Mouse (Mus musculus): ENCODE data around the gene Slc35b4. TPM values are rescaled to one million over a fixed set of nuclear protein-coding genes. Genes with fewer than 3 reads are reported as not detected.

Gene Slc35b4
- polyA plus RNA-seq, 1 experiment from 2014 or later: 38.6 TPM

- Histone ChIP-seq H3K9ac (ENCODE audit: low read depth, low read length) (no peak overlapping the region), H3K27ac (ENCODE audit: low read length) (no peak overlapping the region), H3K9me3 (ENCODE audit: control insufficient read depth, low read length) (no peaks in the 10 kb centered on the region), H3K4me2 (ENCODE audit: low read depth, low read length) (no peak overlapping the region), H3K4me3 (ENCODE audit: low read length) (no peak overlapping the region), H3K4me1 (ENCODE audit: control insufficient read depth, insufficient read depth, low read length) (peaks cover 39% of the 10 kb centered on the region), H3K27me3 (replicated peaks; ENCODE audit: control insufficient read depth, insufficient read depth, low read length) (no peaks in the 10 kb centered on the region), H3K36me3 (ENCODE audit: control insufficient read depth, insufficient read depth, low read length) (peaks cover 15% of the 10 kb centered on the region)
- 80% methylated on average over 14 of the region's 14 CpGs for WGBS
- ATAC-seq: no peak
Measured at GRCm38 (mm10) chr6:34156841-34157748, 19.8 kb downstream of the Slc35b4 start.

DNA sequence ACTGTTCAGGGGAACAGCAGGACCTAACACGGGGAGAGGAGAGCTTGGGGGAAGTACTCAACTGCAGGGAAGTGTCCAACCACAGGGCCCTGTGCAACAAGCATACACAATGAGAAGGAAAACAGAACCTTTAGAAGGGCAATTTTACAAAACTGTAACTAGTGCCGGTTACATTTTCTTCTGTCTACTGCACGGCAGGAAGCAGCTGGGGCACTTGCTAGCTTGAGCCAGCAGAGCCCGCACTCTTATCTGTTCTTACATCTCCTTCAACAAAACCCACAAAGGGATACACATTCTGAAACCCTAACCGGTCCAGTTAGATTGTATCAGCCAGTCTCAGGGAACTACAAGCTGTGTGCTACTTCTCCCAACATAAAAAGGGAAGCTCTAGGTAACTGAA, 20.9 kb downstream of the Slc35b4 start:
- no peaks in the 10 kb centered on the region for H3K27me3 ChIP-seq (replicated peaks; ENCODE audit: control insufficient read depth, insufficient read depth, low read length)
- peaks cover 10% of the 10 kb centered on the region for H3K36me3 ChIP-seq (ENCODE audit: control insufficient read depth, insufficient read depth, low read length)
- WGBS: 51% methylated on average over 5 of the region's 5 CpGs
- H3K9me3 ChIP-seq (ENCODE audit: control insufficient read depth, low read length): no peaks in the 10 kb centered on the region
- no peak overlapping the region for H3K4me2 ChIP-seq (ENCODE audit: low read depth, low read length)
- H3K4me3 ChIP-seq (ENCODE audit: low read length): no peak overlapping the region
- peaks cover 39% of the 10 kb centered on the region for H3K4me1 ChIP-seq (ENCODE audit: control insufficient read depth, insufficient read depth, low read length)
- no peak overlapping the region for H3K9ac ChIP-seq (ENCODE audit: low read depth, low read length)
- peak overlapping the region; percentile 50; the same call in 1 of the 2 replicates for H3K27ac ChIP-seq (ENCODE audit: low read length)
- no peak for ATAC-seq

DNA sequence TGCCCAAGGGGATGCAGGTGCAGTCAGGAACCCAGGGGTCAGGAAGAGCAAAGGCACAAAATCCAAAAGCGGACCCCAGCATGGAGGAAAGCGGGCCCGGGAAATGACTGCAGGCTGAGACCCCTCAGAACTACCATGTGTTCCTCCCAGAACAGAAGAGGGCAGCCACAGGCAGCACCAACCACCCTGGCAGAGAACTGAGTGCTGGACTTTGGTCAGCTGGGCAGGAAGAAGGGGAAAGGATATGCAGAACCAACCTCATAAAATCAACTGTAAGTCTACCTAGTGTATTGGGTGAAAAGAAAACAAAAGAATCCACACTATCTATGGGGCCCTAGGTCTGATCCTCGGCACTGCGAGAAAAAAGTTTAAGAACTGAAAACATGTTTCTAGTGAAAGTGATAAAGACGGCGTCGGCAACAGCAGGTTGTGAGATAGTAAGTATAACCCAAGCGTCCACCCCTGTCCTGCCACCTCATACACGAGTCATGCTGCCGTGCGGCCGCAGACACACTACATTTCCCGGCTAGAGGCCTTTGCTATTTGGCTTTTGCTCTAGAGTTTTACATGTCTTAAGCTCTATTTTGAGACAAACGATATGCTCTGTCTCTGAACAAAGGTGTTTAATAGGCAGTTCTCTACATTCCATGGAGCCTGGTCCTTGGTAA, 21.6 kb downstream of the Slc35b4 start:
- H3K4me2 ChIP-seq (ENCODE audit: low read depth, low read length): peak overlapping the region; percentile 2; the same call in 1 of the 2 replicates
- no peaks in the 10 kb centered on the region for H3K27me3 ChIP-seq (replicated peaks; ENCODE audit: control insufficient read depth, insufficient read depth, low read length)
- H3K4me3 ChIP-seq (ENCODE audit: low read length): no peak overlapping the region
- H3K9ac ChIP-seq (ENCODE audit: low read depth, low read length): no peak overlapping the region
- H3K4me1 ChIP-seq (ENCODE audit: control insufficient read depth, insufficient read depth, low read length): peaks cover 39% of the 10 kb centered on the region
- peaks cover 8% of the 10 kb centered on the region for H3K36me3 ChIP-seq (ENCODE audit: control insufficient read depth, insufficient read depth, low read length)
- H3K9me3 ChIP-seq (ENCODE audit: control insufficient read depth, low read length): no peaks in the 10 kb centered on the region
- 72% methylated on average over 15 of the region's 15 CpGs for WGBS
- ATAC-seq: peak; percentile 74
- peak overlapping the region; percentile 50 for H3K27ac ChIP-seq (ENCODE audit: low read length)

DNA sequence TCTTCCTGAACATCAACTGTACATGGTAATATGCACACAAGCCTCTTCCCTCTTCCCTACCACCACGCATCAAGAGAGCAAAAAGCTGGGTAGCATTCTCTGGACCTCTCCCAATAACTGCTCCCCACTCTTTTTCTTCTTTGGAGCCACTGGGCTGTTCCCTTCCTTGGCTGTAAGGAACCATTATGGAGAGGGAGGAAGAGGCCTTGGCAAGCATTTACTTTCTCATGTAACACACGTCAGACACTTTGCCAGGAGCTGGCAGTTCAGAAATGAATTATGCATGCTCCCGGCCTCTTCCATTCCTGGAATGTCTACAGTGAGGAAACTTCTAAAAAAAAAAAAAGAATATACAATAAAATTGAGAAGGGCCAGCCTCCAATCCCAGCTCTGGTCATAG, 22.7 kb downstream of the Slc35b4 start:
- H3K4me3 ChIP-seq (ENCODE audit: low read length): no peak overlapping the region
- no peak overlapping the region for H3K9ac ChIP-seq (ENCODE audit: low read depth, low read length)
- H3K27me3 ChIP-seq (replicated peaks; ENCODE audit: control insufficient read depth, insufficient read depth, low read length): no peaks in the 10 kb centered on the region
- peak overlapping the region; percentile 78 for H3K27ac ChIP-seq (ENCODE audit: low read length)
- ATAC-seq: peak; percentile 27
- H3K4me2 ChIP-seq (ENCODE audit: low read depth, low read length): no peak overlapping the region
- WGBS: 31% methylated on average over 3 of the region's 3 CpGs
- peaks cover 8% of the 10 kb centered on the region for H3K36me3 ChIP-seq (ENCODE audit: control insufficient read depth, insufficient read depth, low read length)
- peaks cover 39% of the 10 kb centered on the region for H3K4me1 ChIP-seq (ENCODE audit: control insufficient read depth, insufficient read depth, low read length)
- no peaks in the 10 kb centered on the region for H3K9me3 ChIP-seq (ENCODE audit: control insufficient read depth, low read length)

GRCm38 (mm10) chr6:34153069-34154052, 23.6 kb downstream of the Slc35b4 start:
- H3K27ac ChIP-seq (ENCODE audit: low read length): peak overlapping the region; percentile 78
- H3K9ac ChIP-seq (ENCODE audit: low read depth, low read length): no peak overlapping the region
- H3K4me1 ChIP-seq (ENCODE audit: control insufficient read depth, insufficient read depth, low read length): peaks cover 39% of the 10 kb centered on the region
- H3K4me2 ChIP-seq (ENCODE audit: low read depth, low read length): no peak overlapping the region
- H3K36me3 ChIP-seq (ENCODE audit: control insufficient read depth, insufficient read depth, low read length): peaks cover 8% of the 10 kb centered on the region
- WGBS: 38% methylated on average over 18 of the region's 18 CpGs
- H3K27me3 ChIP-seq (replicated peaks; ENCODE audit: control insufficient read depth, insufficient read depth, low read length): no peaks in the 10 kb centered on the region
- peak; percentile 69 for ATAC-seq
- no peak overlapping the region for H3K4me3 ChIP-seq (ENCODE audit: low read length)
- H3K9me3 ChIP-seq (ENCODE audit: control insufficient read depth, low read length): no peaks in the 10 kb centered on the region

GRCm38 (mm10) chr6:34149821-34150220, 27.1 kb downstream of the Slc35b4 start:
- ATAC-seq: peak; percentile 72
- 75% methylated on average over 1 of the region's 1 CpGs for WGBS
- peaks cover 22% of the 10 kb centered on the region for H3K4me1 ChIP-seq (ENCODE audit: control insufficient read depth, insufficient read depth, low read length)

GRCm38 (mm10) chr6:34149066-34149465, 27.8 kb downstream of the Slc35b4 start:
- H3K4me3 ChIP-seq (ENCODE audit: low read length): no peak overlapping the region
- no peak overlapping the region for H3K27ac ChIP-seq (ENCODE audit: low read length)
- 90% methylated on average over 9 of the region's 9 CpGs for WGBS
- no peak for ATAC-seq
- H3K4me1 ChIP-seq (ENCODE audit: control insufficient read depth, insufficient read depth, low read length): peaks cover 16% of the 10 kb centered on the region
- no peak overlapping the region for H3K4me2 ChIP-seq (ENCODE audit: low read depth, low read length)
- no peak overlapping the region for H3K9ac ChIP-seq (ENCODE audit: low read depth, low read length)
- H3K36me3 ChIP-seq (ENCODE audit: control insufficient read depth, insufficient read depth, low read length): no peaks in the 10 kb centered on the region
- H3K9me3 ChIP-seq (ENCODE audit: control insufficient read depth, low read length): no peaks in the 10 kb centered on the region
- no peaks in the 10 kb centered on the region for H3K27me3 ChIP-seq (replicated peaks; ENCODE audit: control insufficient read depth, insufficient read depth, low read length)

More at GRCm38 (mm10) chr6:34149821-34150220, 27.1 kb downstream of the Slc35b4 start:
- Histone ChIP-seq H3K4me3 (ENCODE audit: low read length) (no peak overlapping the region), H3K9ac (ENCODE audit: low read depth, low read length) (no peak overlapping the region), H3K4me2 (ENCODE audit: low read depth, low read length) (no peak overlapping the region), H3K27ac (ENCODE audit: low read length) (no peak overlapping the region), H3K27me3 (replicated peaks; ENCODE audit: control insufficient read depth, insufficient read depth, low read length) (no peaks in the 10 kb centered on the region), H3K9me3 (ENCODE audit: control insufficient read depth, low read length) (no peaks in the 10 kb centered on the region), H3K36me3 (ENCODE audit: control insufficient read depth, insufficient read depth, low read length) (no peaks in the 10 kb centered on the region)

DNA sequence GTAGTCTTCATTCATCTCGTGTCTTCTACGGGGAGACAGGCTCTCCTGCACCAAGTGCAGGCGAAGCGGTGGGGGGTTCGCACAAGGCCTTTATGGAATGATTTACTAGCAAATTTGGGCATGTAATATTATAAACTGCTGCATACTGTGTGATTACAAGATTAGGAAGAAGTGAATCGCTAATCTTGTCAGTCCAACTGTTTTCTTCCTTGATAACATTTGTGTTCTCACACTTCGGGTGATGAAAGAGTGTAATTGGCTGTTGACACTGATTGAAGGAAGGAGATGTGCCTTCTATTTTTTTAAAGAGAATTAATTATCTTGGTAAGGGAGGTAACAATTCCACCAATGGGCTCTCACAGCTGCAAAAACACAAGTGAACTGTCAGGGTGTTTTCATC, 28.3 kb downstream of the Slc35b4 start:
- Histone ChIP-seq H3K36me3 (ENCODE audit: control insufficient read depth, insufficient read depth, low read length) (no peaks in the 10 kb centered on the region), H3K27ac (ENCODE audit: low read length) (no peak overlapping the region), H3K4me1 (ENCODE audit: control insufficient read depth, insufficient read depth, low read length) (peaks cover 13% of the 10 kb centered on the region), H3K27me3 (replicated peaks; ENCODE audit: control insufficient read depth, insufficient read depth, low read length) (no peaks in the 10 kb centered on the region), H3K9ac (ENCODE audit: low read depth, low read length) (no peak overlapping the region), H3K9me3 (ENCODE audit: control insufficient read depth, low read length) (no peaks in the 10 kb centered on the region), H3K4me3 (ENCODE audit: low read length) (no peak overlapping the region), H3K4me2 (ENCODE audit: low read depth, low read length) (no peak overlapping the region)
- WGBS: 80% methylated on average over 7 of the region's 7 CpGs
- no peak for ATAC-seq

DNA sequence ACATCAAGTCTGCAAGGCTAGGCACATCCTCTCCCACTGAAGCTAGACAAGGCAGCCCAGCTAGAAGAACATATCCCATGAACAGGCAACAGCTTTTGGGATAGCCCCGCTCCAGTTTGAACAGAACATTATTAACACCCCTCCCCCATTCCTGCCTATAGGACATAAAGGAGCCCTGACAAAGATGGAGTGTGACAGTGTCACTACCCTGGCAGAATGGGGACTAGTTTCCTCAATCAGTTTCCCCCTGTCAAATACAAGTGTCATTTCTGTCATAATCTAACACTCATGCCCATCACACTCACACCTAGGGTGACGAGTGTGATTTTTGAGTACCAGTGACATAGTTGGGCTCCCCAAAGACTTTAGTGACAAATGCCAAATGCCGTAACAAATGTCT, 28.9 kb downstream of the Slc35b4 start:
- WGBS: 86% methylated on average over 3 of the region's 3 CpGs
- no peak overlapping the region for H3K9ac ChIP-seq (ENCODE audit: low read depth, low read length)
- H3K36me3 ChIP-seq (ENCODE audit: control insufficient read depth, insufficient read depth, low read length): no peaks in the 10 kb centered on the region
- no peak for ATAC-seq
- H3K9me3 ChIP-seq (ENCODE audit: control insufficient read depth, low read length): no peaks in the 10 kb centered on the region
- H3K27me3 ChIP-seq (replicated peaks; ENCODE audit: control insufficient read depth, insufficient read depth, low read length): no peaks in the 10 kb centered on the region
- H3K4me3 ChIP-seq (ENCODE audit: low read length): no peak overlapping the region
- no peak overlapping the region for H3K4me2 ChIP-seq (ENCODE audit: low read depth, low read length)
- H3K27ac ChIP-seq (ENCODE audit: low read length): no peak overlapping the region
- peaks cover 7% of the 10 kb centered on the region for H3K4me1 ChIP-seq (ENCODE audit: control insufficient read depth, insufficient read depth, low read length)
